Mouse (Mus musculus) gonadal fat pad, adult 2 months (tissue): ENCODE results near the gene Shisal2a. TPM values are rescaled to one million over a fixed set of nuclear protein-coding genes. Genes with fewer than 3 reads are reported as not detected.

Experiments used
- DNase-seq: peaks from one replicate; pipeline ENCODE4 v3.0.0-alpha.2; 2012; ENCODE audit warnings: low read depth
- polyA plus RNA-seq: library from polyadenylated mRNA; depleted of rRNA; stranded (reverse); fragments of >200 nt; gene quantifications from 2 replicates; pipeline ENCODE4 v1.2.3, GENCODE M21; 2012; rRNA removed

The Shisal2a gene
- polyA plus RNA-seq, 1 experiment, result 1.3 TPM

GRCm38 (mm10) chr4:108338321-108338733 is 44.8 kb downstream of the Shisal2a start:
- no peak for DNase-seq

DNA sequence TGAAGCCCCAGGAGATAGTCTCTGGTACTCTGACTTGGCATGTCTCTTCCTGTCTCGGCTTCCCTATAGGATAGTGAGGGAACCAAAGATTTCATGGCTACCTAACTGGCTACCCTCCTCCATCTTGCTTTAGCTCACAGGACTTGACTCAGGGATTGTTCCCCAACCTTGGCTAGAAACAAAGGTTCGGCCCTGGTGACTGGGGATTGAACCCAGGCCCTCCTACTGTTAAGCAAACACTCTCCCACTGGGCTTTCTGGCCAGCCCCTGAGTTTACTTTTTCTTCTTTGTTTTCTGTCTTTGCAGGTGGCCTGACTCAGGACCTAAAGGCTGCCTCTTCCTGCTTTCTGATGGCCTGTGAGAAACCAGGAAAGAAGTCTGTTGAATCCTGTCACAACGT is 45.3 kb downstream of the Shisal2a start:
- DNase-seq, result no peak

- no peak for DNase-seq
These were observed 46.4 kb downstream of the Shisal2a start for GRCm38 (mm10) chr4:108336765-108337164.

DNA sequence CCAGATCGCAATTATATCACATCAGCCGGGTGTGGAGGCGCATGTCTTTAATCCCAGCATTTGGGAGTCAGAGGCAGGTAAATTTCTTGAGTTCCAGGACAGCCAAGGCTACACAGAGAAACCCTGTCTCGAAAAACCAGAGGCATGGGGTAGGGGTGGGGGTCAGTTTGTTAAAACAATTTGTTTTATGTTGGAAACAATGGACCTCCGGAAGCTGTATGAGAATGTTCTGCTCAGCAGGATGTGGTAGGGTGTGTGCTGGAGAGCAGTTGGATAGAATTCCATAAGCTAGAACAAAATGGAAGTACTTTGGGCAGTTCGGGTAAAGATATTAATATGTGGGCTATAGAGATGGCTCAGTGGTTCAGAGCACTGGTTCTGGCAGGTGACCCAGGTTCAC is 47.7 kb downstream of the Shisal2a start:
- DNase-seq, result no peak

DNA sequence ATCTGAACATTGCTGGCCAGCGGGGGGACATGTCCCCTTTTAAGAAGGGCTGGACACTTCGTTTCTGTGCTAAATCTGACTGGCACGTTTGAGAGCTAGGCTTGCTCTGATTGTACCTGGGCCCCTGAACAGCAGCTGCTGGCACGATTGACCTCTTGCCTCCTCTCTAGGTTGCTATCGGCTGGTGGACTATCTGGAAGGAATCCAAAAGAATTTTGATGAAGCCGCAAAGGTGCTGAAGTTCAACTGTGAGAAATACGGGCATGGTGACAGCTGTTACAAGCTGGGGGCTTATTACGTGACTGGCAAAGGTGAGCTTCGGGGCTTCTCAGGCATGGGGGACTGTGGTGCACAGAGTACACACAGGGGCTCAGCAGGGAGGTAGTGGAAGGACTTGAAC is 51.1 kb downstream of the Shisal2a start:
- DNase-seq, result no peak

GRCm38 (mm10) chr4:108329840-108330239 is 53.3 kb downstream of the Shisal2a start:
- no peak for DNase-seq

DNA sequence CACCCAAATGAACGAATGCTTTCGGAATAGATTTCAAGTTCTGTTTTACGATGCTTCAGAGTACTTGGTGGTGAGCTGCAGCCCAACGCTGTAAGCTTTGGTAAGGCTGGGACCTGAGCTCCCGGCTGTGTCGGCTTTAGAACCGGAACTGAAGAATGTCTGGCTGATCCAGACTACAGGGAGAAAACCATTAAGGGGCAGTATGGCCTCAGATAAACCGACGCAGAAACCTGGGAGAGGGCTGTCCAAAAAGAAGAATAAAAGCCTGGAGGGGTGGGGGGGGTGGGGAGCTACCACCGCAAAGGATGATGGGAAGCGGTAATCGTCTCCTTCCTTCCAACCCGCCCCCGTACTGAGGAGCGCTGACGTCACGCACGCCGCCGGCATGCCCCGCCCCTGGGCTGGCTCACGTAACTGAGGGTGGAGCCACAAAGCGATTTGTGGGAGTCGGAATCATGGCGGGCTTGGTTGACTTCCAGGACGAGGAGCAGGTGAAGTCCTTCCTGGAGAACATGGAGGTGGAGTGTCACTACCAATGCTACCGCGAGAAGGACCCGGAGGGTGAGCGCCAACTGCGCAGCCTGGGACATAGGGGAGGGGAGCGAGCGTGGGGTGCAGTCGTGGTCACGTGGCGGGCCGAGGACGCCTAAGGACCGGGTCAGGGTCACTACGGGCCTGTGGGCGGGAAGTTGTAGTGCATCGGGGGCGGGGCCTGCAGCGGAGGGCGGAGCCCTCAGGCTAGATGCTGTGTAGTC is 55.2 kb downstream of the Shisal2a start, which contains the start of gene Coa7:
Coa7 (plus strand) TSS at position 411 of the 755 bp plus-strand sequence.
- DNase-seq, result no peak

DNA sequence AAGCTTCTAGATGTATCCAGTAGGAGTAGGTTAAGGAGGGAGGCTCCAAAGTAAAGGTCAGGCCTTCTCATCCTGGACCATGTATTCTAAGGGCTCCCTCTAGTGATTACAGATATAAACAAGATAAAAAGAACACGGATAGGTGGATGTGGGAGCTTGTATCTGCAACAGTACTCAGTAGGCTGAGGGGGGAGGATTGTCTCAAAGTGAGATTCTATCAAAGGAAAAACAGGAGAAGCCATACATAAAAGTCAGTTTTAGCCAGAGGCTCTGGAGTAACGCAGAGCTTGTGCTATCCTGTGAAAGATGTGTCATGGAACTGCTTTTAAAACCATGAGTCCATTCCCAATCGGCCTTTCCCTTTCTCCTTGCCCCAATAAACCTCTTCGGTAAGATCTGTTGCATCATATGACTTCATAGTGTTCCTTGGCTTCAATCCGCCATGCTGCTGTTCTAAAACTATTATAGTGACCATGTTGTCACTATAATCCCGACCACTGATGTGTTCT is 56.0 kb downstream of the Shisal2a start:
- no peak for DNase-seq

DNA sequence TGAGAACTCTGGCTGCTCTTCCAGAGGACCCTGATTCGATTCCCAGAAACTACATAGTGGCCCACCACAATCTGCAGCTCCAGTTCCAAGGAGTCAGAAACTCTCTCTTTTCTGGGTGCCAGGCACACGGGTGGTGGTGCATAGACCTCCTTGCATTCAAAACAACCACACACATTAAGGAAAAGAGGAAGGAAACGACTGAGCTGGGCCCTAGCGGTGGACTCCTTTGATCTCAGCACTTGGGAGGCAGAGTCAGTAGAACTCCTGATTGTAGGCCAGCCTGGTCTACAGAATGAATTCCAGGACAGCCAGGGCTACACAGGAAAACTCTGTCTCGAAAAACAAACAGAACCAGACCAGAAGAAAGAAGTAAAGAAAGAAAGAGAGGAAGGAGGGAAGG is 59.6 kb downstream of the Shisal2a start:
- DNase-seq, result no peak

GRCm38 (mm10) chr4:108320627-108321380 is 62.3 kb downstream of the Shisal2a start:
- no peak for DNase-seq

DNA sequence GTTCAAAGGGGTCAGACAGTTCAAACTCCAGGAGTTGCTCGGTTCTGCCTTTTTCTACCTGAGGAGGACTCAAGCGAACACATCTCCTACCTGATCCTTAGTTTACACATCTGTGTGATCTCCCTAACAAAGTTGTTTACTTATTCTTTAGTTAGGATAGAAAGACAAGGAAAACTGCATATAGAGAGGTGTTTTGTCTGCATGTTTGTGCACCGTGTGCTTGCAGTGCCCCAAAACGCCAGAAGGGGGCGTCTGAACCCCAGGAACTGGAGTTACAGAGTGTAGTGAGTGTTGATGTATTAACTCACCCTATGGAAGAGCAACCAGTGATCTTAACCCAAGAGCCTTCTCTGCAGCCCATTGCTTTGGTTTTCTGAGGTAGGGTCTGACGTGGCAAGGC is 63.4 kb downstream of the Shisal2a start:
- no peak for DNase-seq

GRCm38 (mm10) chr4:108318649-108319615 is 64.2 kb downstream of the Shisal2a start:
- no peak for DNase-seq

Other genes starting within 250 kb of the Shisal2a start
- 446 and 537 TPM in 2 replicates for gene Scp2, start 238.4 kb downstream of the Shisal2a start, polyA plus RNA-seq
- gene Echdc2, start 217.9 kb downstream of the Shisal2a start, polyA plus RNA-seq, result 149 and 228 TPM in 2 replicates
- gene Zyg11a, start 165.3 kb downstream of the Shisal2a start, polyA plus RNA-seq, result 3.9 and 4.5 TPM in 2 replicates
- gene Zyg11b, start 82.3 kb downstream of the Shisal2a start, polyA plus RNA-seq, result 11.5 and 12.1 TPM in 2 replicates
- 14.3 and 15.2 TPM in 2 replicates for gene Coa7, start 55.2 kb downstream of the Shisal2a start, polyA plus RNA-seq
- gene Gpx7, start 23.6 kb upstream of the Shisal2a start, polyA plus RNA-seq, result 29.4 and 31.5 TPM in 2 replicates
- 31.2 and 40.7 TPM in 2 replicates for gene Tut4, start 76.1 kb upstream of the Shisal2a start, polyA plus RNA-seq
- 7.5 and 8.7 TPM in 2 replicates for gene Prpf38a, start 196.0 kb upstream of the Shisal2a start, polyA plus RNA-seq
- 0.22 and 0.36 TPM in 2 replicates for gene Orc1, start 196.1 kb upstream of the Shisal2a start, polyA plus RNA-seq
- gene Cc2d1b, start 236.6 kb upstream of the Shisal2a start, polyA plus RNA-seq, result 34.8 and 41.4 TPM in 2 replicates